In genomic region chr2:174333239-174333890, GRCm38 (mm10) we compare ENCODE assay signal across 10 mouse cellular contexts. TPM values are rescaled to one million over a fixed set of nuclear protein-coding genes. Genes with fewer than 3 reads are reported as not detected.
DNase-seq lines count a peak whose midpoint lies in the region; ATAC-seq and TF ChIP-seq lines count a peak whose summit lies in the region.
"Had no signal": no experiment of that assay in that cellular context is flagged by ENCODE, and none has a peak within 500 bp of the region (broad histone marks: within the 10 kb centered on the region; RNA-seq: fewer than 3 reads in every experiment).

No protein-coding gene starts in this region.

- H3K27me3 ChIP-seq in heart, embryonic 15.5 days: no peaks in the 10 kb centered on the region
- H3K27me3 ChIP-seq in liver, embryonic 13.5 days: no peaks in the 10 kb centered on the region

- DNase-seq in gastrocnemius, adult 2 months: no peak
- DNase-seq in gastrocnemius, postnatal 4 days (ENCODE audit: low spot score in 2 of 2): no peak
- peak; percentile 40 for DNase-seq in 3T3-L1 (ENCODE audit: low read depth, low spot score)
- no peak for DNase-seq in liver, embryonic 13.5 days
- DNase-seq in right cerebral cortex, postnatal 4 days: no peak
- DNase-seq in cerebellum, adult 11 months: no peak
- DNase-seq in retina, embryonic 14.5 days (ENCODE audit: low spot score): no peak
- DNase-seq: embryo, embryonic 11 days had no signal

- H3K9ac ChIP-seq in heart, embryonic 15.5 days: 0 out of 2 replicates have a peak overlapping the region, but pooled peaks have one; percentile 13
- H3K9ac ChIP-seq in liver, embryonic 13.5 days: 0 out of 2 replicates have a peak overlapping the region, but pooled peaks have one; percentile 7

- H3K9me3 ChIP-seq in heart, embryonic 15.5 days (replicated peaks): no peaks in the 10 kb centered on the region
- no peaks in the 10 kb centered on the region for H3K9me3 ChIP-seq in liver, embryonic 13.5 days (replicated peaks)

- peaks cover 74% of the 10 kb centered on the region for H3K4me1 ChIP-seq in heart, embryonic 15.5 days (replicated peaks)
- peaks cover 76% of the 10 kb centered on the region for H3K4me1 ChIP-seq in liver, embryonic 13.5 days (replicated peaks)

- H3K36me3 ChIP-seq in heart, embryonic 15.5 days: no peaks in the 10 kb centered on the region
- H3K36me3 ChIP-seq in liver, embryonic 13.5 days: peaks cover 33% of the 10 kb centered on the region

- peak overlapping the region; percentile 99; the same call in 1 of the 2 replicates for H3K27ac ChIP-seq in gastrocnemius, adult 2 months
- peak overlapping the region; percentile 24; the same call in 1 of the 2 replicates for H3K27ac ChIP-seq in heart, embryonic 15.5 days
- peak overlapping the region; percentile 50; the same call in 1 of the 2 replicates for H3K27ac ChIP-seq in liver, embryonic 13.5 days
- H3K27ac ChIP-seq: layer of hippocampus, adult 2 months had no signal

- peak overlapping the region; percentile 70 for H3K4me2 ChIP-seq in heart, embryonic 15.5 days
- H3K4me2 ChIP-seq in liver, embryonic 13.5 days: peak overlapping the region; percentile 36

- H3K4me3 ChIP-seq in gastrocnemius, adult 2 months: peak overlapping the region; percentile 98
- peak overlapping the region; percentile 97 for H3K4me3 ChIP-seq in heart, embryonic 15.5 days
- H3K4me3 ChIP-seq in liver, embryonic 13.5 days (replicated peaks): no peak overlapping the region
- H3K4me3 ChIP-seq: layer of hippocampus, adult 2 months had no signal

- ATAC-seq in heart, embryonic 15.5 days (replicated peaks; ENCODE audit: insufficient number of reproducible peaks, insufficient read depth, low FRiP score, low read depth): no peak
- no peak for ATAC-seq in liver, embryonic 13.5 days (ENCODE audit: low read depth)

- 38% methylated on average over 7 of the region's 7 CpGs for WGBS in heart, embryonic 15.5 days
- 22% methylated on average over 7 of the region's 7 CpGs for WGBS in liver, embryonic 13.5 days (ENCODE audit: insufficient replicate concordance)

- intact Hi-C loops in gastrocnemius, adult 2 months (cut with DNase I): no loop called here

- TF ChIP-seq CTCF in gastrocnemius, adult 2 months (IDR thresholded peaks at IDR 0.05): no peak

RNA-seq across cellular contexts. Expression of gene Gm20721, which starts 13.1 kb away (rescaled TPM):
- total RNA-seq in gastrocnemius, adult 2 months (2021): 1 to 10 TPM; 1.9 to 3.4 TPM
- 1 to 10 TPM; 4.8 to 6.4 TPM for total RNA-seq in gastrocnemius, postnatal 4 days (2021)
- 17.1 and 32.0 TPM in 2 replicates for polyA plus RNA-seq in heart, embryonic 15.5 days (2015; fragmentation: Nextera tagmentation; extraction: Ambion mirVana)
- polyA plus RNA-seq in liver, embryonic 13.5 days (2015; fragmentation: Nextera tagmentation; extraction: Ambion mirVana): 36.1 and 43.2 TPM in 2 replicates

RNA-seq across cellular contexts. Expression of gene Gnas, which starts 49.2 kb away (rescaled TPM):
- 1,000 to 10,000 TPM; 1,330 to 1,331 TPM for total RNA-seq in gastrocnemius, adult 2 months (2021)
- total RNA-seq in gastrocnemius, postnatal 4 days (2021): 1,000 to 10,000 TPM; 3,196 to 3,475 TPM
- polyA plus RNA-seq in heart, embryonic 15.5 days (2015; fragmentation: Nextera tagmentation; extraction: Ambion mirVana): 1,401 and 1,438 TPM in 2 replicates
- 343 and 362 TPM in 2 replicates for polyA plus RNA-seq in liver, embryonic 13.5 days (2015; fragmentation: Nextera tagmentation; extraction: Ambion mirVana)

Comparison
In these comparisons a context has a peak if more than half of its experiments do, and no peak if none do; other contexts are left out.
1. H3K27ac ChIP-seq: peak in every context shown above with its lines; median percentile 99 in gastrocnemius, adult 2 months; 50 in liver, embryonic 13.5 days; 24 in heart, embryonic 15.5 days.